Mouse (Mus musculus): ENCODE measurements at regions not wholly inside any gene's neighbourhood (a gene's known extent, or its start where the extent isn't known, plus 50 kb on each side); places are given as distances from the start of the nearest gene placed in this dataset.
"Not testable (repeated sequence)": the region's sequence is repeated elsewhere in the genome, so short reads cannot be mapped to it uniquely, and the experiment has no call there.

- ATAC-seq (ENCODE audit: low read depth): peak; percentile 70; the same call in 1 of the 2 replicates
- H3K27me3 ChIP-seq (replicated peaks; ENCODE audit: control insufficient read depth, insufficient read depth, low read length): no peaks in the 10 kb centered on the region
- H3K4me3 ChIP-seq (ENCODE audit: low read depth, low read length): no peak overlapping the region
- 56% methylated on average over 15 of the region's 15 CpGs for WGBS
- no peak overlapping the region for H3K27ac ChIP-seq (replicated peaks; ENCODE audit: low read depth, low read length)
- no peak overlapping the region for H3K4me2 ChIP-seq (ENCODE audit: low read depth, low read length)
- no peak overlapping the region for H3K9ac ChIP-seq (ENCODE audit: low read depth, low read length)
- no peaks in the 10 kb centered on the region for H3K36me3 ChIP-seq (ENCODE audit: control insufficient read depth, insufficient read depth, low read length)
- H3K4me1 ChIP-seq (ENCODE audit: control insufficient read depth, insufficient read depth, low read length): no peaks in the 10 kb centered on the region
- no peaks in the 10 kb centered on the region for H3K9me3 ChIP-seq (ENCODE audit: control insufficient read depth, low read length)
- DNase-seq (ENCODE audit: low spot score): peak; percentile 38
These were observed 118.1 kb downstream of the Mmrn1 start for GRCm38 (mm10) chr6:61042667-61043523.

GRCm38 (mm10) chr6:61043524-61044450 lies 119.0 kb downstream of the Mmrn1 start:
- H3K9me3 ChIP-seq (ENCODE audit: control insufficient read depth, low read length): no peaks in the 10 kb centered on the region
- H3K27me3 ChIP-seq (replicated peaks; ENCODE audit: control insufficient read depth, insufficient read depth, low read length): no peaks in the 10 kb centered on the region
- no peak overlapping the region for H3K4me3 ChIP-seq (ENCODE audit: low read depth, low read length)
- 62% methylated on average over 9 of the region's 9 CpGs for WGBS
- no peak overlapping the region for H3K4me2 ChIP-seq (ENCODE audit: low read depth, low read length)
- no peak overlapping the region for H3K9ac ChIP-seq (ENCODE audit: low read depth, low read length)
- DNase-seq (ENCODE audit: low spot score): no peak
- H3K36me3 ChIP-seq (ENCODE audit: control insufficient read depth, insufficient read depth, low read length): no peaks in the 10 kb centered on the region
- no peaks in the 10 kb centered on the region for H3K4me1 ChIP-seq (ENCODE audit: control insufficient read depth, insufficient read depth, low read length)
- H3K27ac ChIP-seq (replicated peaks; ENCODE audit: low read depth, low read length): no peak overlapping the region
- no peak for ATAC-seq (ENCODE audit: low read depth)

- ATAC-seq (ENCODE audit: low read depth); H3K4me2 ChIP-seq (ENCODE audit: low read depth, low read length); H3K4me1 ChIP-seq (ENCODE audit: control insufficient read depth, insufficient read depth, low read length); DNase-seq (ENCODE audit: low spot score); H3K27ac ChIP-seq (replicated peaks; ENCODE audit: low read depth, low read length); H3K9ac ChIP-seq (ENCODE audit: low read depth, low read length); H3K27me3 ChIP-seq (replicated peaks; ENCODE audit: control insufficient read depth, insufficient read depth, low read length); H3K9me3 ChIP-seq (ENCODE audit: control insufficient read depth, low read length); H3K36me3 ChIP-seq (ENCODE audit: control insufficient read depth, insufficient read depth, low read length); H3K4me3 ChIP-seq (ENCODE audit: low read depth, low read length): not testable (repeated sequence)
- WGBS: 75% methylated on average over 6 of the region's 6 CpGs
These were observed 122.9 kb downstream of the Mmrn1 start for GRCm38 (mm10) chr6:61047667-61048066.

GRCm38 (mm10) chr6:61063129-61063528 lies 117.0 kb upstream of the Ccser1 start:
- ATAC-seq (ENCODE audit: low read depth) (no peak), DNase-seq (ENCODE audit: low spot score) (peak; percentile 50)
- Histone ChIP-seq H3K27ac (replicated peaks; ENCODE audit: low read depth, low read length) (no peak overlapping the region), H3K4me2 (ENCODE audit: low read depth, low read length) (no peak overlapping the region), H3K27me3 (replicated peaks; ENCODE audit: control insufficient read depth, insufficient read depth, low read length) (no peaks in the 10 kb centered on the region), H3K9ac (ENCODE audit: low read depth, low read length) (no peak overlapping the region), H3K9me3 (ENCODE audit: control insufficient read depth, low read length) (no peaks in the 10 kb centered on the region), H3K36me3 (ENCODE audit: control insufficient read depth, insufficient read depth, low read length) (no peaks in the 10 kb centered on the region), H3K4me1 (ENCODE audit: control insufficient read depth, insufficient read depth, low read length) (no peaks in the 10 kb centered on the region), H3K4me3 (ENCODE audit: low read depth, low read length) (no peak overlapping the region)
- 28% methylated on average over 4 of the region's 4 CpGs for WGBS

GRCm38 (mm10) chr6:61065769-61066168 lies 114.4 kb upstream of the Ccser1 start:
- no peak overlapping the region for H3K4me3 ChIP-seq (ENCODE audit: low read depth, low read length)
- no peaks in the 10 kb centered on the region for H3K4me1 ChIP-seq (ENCODE audit: control insufficient read depth, insufficient read depth, low read length)
- no peaks in the 10 kb centered on the region for H3K27me3 ChIP-seq (replicated peaks; ENCODE audit: control insufficient read depth, insufficient read depth, low read length)
- ATAC-seq (ENCODE audit: low read depth) (no peak), DNase-seq (ENCODE audit: low spot score) (no peak)
- no peak overlapping the region for H3K27ac ChIP-seq (replicated peaks; ENCODE audit: low read depth, low read length)
- no peak overlapping the region for H3K9ac ChIP-seq (ENCODE audit: low read depth, low read length)
- H3K9me3 ChIP-seq (ENCODE audit: control insufficient read depth, low read length): no peaks in the 10 kb centered on the region
- H3K4me2 ChIP-seq (ENCODE audit: low read depth, low read length): no peak overlapping the region
- H3K36me3 ChIP-seq (ENCODE audit: control insufficient read depth, insufficient read depth, low read length): no peaks in the 10 kb centered on the region

GRCm38 (mm10) chr6:61066501-61067282 lies 113.4 kb upstream of the Ccser1 start:
- H3K4me2 ChIP-seq (ENCODE audit: low read depth, low read length): no peak overlapping the region
- H3K9ac ChIP-seq (ENCODE audit: low read depth, low read length): no peak overlapping the region
- H3K4me1 ChIP-seq (ENCODE audit: control insufficient read depth, insufficient read depth, low read length): no peaks in the 10 kb centered on the region
- H3K27ac ChIP-seq (replicated peaks; ENCODE audit: low read depth, low read length): no peak overlapping the region
- no peaks in the 10 kb centered on the region for H3K27me3 ChIP-seq (replicated peaks; ENCODE audit: control insufficient read depth, insufficient read depth, low read length)
- DNase-seq (ENCODE audit: low spot score) (no peak), ATAC-seq (ENCODE audit: low read depth) (no peak)
- H3K36me3 ChIP-seq (ENCODE audit: control insufficient read depth, insufficient read depth, low read length): no peaks in the 10 kb centered on the region
- no peaks in the 10 kb centered on the region for H3K9me3 ChIP-seq (ENCODE audit: control insufficient read depth, low read length)
- 50% methylated on average over 10 of the region's 10 CpGs for WGBS
- no peak overlapping the region for H3K4me3 ChIP-seq (ENCODE audit: low read depth, low read length)

GRCm38 (mm10) chr6:61067355-61068116 lies 112.6 kb upstream of the Ccser1 start:
- no peaks in the 10 kb centered on the region for H3K27me3 ChIP-seq (replicated peaks; ENCODE audit: control insufficient read depth, insufficient read depth, low read length)
- no peak overlapping the region for H3K9ac ChIP-seq (ENCODE audit: low read depth, low read length)
- 17% methylated on average over 10 of the region's 10 CpGs for WGBS
- H3K4me2 ChIP-seq (ENCODE audit: low read depth, low read length): peak overlapping the region; percentile 41
- no peak overlapping the region for H3K27ac ChIP-seq (replicated peaks; ENCODE audit: low read depth, low read length)
- no peaks in the 10 kb centered on the region for H3K36me3 ChIP-seq (ENCODE audit: control insufficient read depth, insufficient read depth, low read length)
- no peaks in the 10 kb centered on the region for H3K4me1 ChIP-seq (ENCODE audit: control insufficient read depth, insufficient read depth, low read length)
- DNase-seq (ENCODE audit: low spot score): peak; percentile 45
- no peaks in the 10 kb centered on the region for H3K9me3 ChIP-seq (ENCODE audit: control insufficient read depth, low read length)
- no peak for ATAC-seq (ENCODE audit: low read depth)
- H3K4me3 ChIP-seq (ENCODE audit: low read depth, low read length): no peak overlapping the region

- H3K4me3 ChIP-seq (ENCODE audit: low read depth, low read length): no peak overlapping the region
- no peak for ATAC-seq (ENCODE audit: low read depth)
- H3K4me2 ChIP-seq (ENCODE audit: low read depth, low read length): peak overlapping the region; percentile 41
- no peaks in the 10 kb centered on the region for H3K27me3 ChIP-seq (replicated peaks; ENCODE audit: control insufficient read depth, insufficient read depth, low read length)
- H3K36me3 ChIP-seq (ENCODE audit: control insufficient read depth, insufficient read depth, low read length): no peaks in the 10 kb centered on the region
- no peak for DNase-seq (ENCODE audit: low spot score)
- H3K27ac ChIP-seq (replicated peaks; ENCODE audit: low read depth, low read length): no peak overlapping the region
- WGBS: 11% methylated on average over 1 of the region's 1 CpGs
- no peaks in the 10 kb centered on the region for H3K9me3 ChIP-seq (ENCODE audit: control insufficient read depth, low read length)
- no peak overlapping the region for H3K9ac ChIP-seq (ENCODE audit: low read depth, low read length)
- H3K4me1 ChIP-seq (ENCODE audit: control insufficient read depth, insufficient read depth, low read length): no peaks in the 10 kb centered on the region
These were observed 112.0 kb upstream of the Ccser1 start for GRCm38 (mm10) chr6:61068117-61068489.

Data from embryonic facial prominence, embryonic 14.5 days (tissue).